Mouse (Mus musculus): ENCODE measurements at regions not wholly inside any gene's neighbourhood (a gene's known extent, or its start where the extent isn't known, plus 50 kb on each side); places are given as distances from the start of the nearest gene placed in this dataset.
A peak's percentile ranks its signal among the peaks of the same experiment; 100 is the strongest.
"Not testable (repeated sequence)": the region's sequence is repeated elsewhere in the genome, so short reads cannot be mapped to it uniquely, and the experiment has no call there.

DNA sequence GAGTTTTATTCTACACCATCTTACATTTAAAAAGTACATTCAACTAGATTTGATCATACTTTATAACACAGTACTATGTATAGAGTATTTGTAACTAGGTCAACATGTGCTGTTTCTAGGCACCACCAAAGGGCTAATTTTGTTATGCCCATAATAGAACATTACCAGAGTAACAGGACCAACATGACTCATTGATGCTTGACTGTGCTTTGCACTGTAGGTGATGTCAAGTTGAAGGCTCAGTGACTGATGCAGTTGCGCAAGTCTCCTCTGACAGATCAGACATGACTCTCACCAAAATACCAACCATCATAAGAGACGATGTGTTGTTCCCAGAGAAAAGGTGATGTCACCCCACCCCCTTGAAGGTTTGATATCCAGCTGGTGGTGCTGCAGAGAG is 108.5 kb downstream of the Mrpl39 start:
- no peak for DNase-seq (ENCODE audit: low read depth)

DNA sequence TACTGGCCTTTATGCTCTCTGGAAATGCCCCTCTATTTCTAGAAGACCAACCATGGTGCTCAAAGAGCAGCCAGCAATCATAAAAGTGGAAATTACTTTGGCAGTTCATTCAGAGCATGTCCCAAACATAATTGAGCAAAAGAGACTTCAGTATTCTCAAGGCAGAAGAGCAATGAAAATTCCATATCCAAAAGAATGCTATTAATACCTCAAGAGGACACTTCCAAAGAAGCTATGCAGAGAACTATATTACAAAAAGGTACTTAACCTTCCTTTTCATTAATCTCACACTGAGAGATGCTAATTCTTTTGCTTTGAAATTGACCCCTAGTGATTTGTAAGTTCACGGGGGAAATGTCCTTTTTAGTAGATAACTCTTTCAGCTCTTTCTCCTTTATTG is 105.7 kb downstream of the Mrpl39 start:
- no peak for DNase-seq (ENCODE audit: low read depth)

DNA sequence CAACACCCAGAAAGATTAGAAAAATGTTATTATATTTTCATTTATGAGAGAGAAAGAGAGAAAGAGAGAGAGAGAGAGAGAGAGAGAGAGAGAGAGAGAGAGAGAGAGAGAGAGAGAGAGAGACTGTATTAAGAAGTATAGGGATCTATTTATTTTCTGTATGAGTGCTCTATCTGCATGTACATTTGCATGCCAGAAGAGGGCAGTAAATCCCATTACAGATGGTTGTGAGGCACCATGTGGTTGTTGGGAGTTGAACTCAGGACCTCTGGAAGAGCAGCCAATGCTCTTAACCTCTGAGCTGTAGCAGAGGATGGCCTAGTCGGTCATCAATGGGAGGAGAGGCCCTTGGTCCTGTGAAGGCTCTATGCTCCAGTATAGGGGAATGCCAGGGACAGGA is 91.1 kb downstream of the Mrpl39 start:
- not testable (repeated sequence) for DNase-seq (ENCODE audit: low read depth)

DNA sequence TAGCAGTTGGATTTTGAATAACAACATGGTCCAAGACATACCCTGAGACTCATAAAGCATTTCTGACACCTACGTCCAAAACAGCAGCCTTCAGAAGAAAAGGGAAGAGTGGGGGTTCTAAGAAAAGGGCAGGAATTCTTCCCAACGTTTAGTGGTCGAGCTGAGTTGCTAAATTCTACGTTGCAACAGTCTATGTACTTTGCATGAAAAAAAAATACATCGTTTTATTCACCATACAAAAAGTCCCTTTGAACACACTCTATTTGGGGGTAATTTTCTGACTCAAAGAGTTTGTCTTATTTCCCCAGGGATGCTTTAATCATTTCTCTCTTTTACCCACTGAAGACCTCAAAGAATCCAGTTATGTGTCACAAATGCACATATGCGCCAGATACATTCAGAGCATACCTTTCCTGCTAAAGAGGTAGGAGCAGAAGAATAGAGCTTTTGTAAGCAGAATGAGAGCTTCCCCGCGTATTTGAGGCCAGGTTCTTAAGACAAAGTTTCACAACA is 89.3 kb downstream of the Mrpl39 start:
- DNase-seq (ENCODE audit: low read depth), result peak; percentile 58

DNA sequence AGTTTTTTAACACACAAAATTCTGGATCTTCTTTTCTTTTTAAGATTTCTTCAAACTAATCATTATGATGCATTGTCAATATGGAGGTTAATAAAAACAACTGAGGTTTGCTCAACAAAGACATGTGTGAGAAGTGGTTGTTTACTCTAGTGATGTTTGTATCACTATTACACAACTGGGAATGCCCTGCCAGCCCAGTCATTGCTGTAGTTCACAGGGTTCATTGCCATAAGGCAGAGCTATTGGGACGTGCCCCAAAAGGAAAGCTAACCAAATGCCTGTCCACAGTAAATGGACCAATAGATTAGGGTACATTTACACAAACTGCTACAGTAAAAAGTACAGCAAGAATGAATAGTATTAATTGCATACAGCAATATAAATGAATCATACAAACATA is 84.9 kb downstream of the Mrpl39 start:
- no peak for DNase-seq (ENCODE audit: low read depth)

DNA sequence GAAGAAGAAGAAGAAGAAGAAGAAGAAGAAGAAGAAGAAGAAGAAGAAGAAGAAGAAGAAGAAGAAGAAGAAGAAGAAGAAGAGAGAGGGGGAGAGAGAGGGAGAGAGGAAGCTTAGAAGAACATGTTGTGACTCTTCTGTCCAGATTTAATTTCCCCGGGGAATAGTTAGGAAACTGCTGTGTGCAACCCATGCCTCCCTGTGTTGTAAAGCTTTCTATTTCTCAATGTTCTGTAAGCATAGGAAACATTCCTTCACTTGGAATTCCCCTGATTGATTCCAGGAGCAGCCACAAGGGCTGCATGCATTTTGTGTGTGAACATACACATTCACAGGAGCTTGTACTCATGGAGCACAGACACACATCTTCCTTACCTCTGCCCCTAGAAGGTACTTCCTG is 81.7 kb downstream of the Mrpl39 start:
- DNase-seq (ENCODE audit: low read depth), result peak; percentile 87

DNA sequence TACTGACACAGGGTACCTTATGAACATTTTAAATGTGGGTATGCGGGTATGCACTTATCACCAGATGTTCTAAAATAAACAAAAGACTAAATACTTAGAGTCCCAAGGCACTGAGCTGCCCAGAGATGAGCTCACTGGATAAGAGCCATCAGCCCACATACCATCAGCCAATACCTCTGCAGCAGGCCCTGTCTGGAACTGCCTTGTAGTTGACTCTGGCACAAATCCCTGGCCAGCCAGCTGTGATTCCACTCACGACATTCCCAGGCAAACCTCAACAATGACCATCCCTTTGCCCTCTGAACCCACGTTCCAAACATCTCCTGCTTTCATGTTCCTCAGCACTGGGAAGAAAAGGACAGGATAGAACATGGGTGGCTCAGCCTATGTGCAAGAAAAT is 73.7 kb downstream of the Mrpl39 start:
- peak; percentile 57 for DNase-seq (ENCODE audit: low read depth)

DNA sequence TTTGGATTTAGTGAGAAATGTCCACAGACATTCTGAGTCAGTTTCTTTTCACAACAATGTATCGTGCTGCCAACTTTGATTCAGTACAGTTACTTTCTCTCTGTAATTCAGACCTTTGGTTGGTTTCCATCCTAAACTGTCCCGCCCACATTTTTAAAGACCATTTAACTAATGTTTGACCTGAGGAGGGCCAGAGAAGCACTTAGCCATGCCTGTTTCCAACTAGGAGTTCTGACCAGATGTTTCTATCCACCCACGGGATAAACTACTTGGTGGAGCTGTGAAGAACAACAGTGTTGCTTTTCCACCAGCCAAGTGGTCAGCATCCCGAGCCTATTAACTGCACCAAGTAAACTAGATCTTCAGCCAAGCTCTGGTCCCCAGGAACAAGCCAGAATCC is 72.0 kb downstream of the Mrpl39 start:
- DNase-seq (ENCODE audit: low read depth), result no peak
